Mouse (Mus musculus): ENCODE measurements around the gene Slc22a17. TPM values are rescaled to one million over a fixed set of nuclear protein-coding genes. Genes with fewer than 3 reads are reported as not detected.

Slc22a17 gene
- polyA plus RNA-seq, 1 experiment from 2014 or later: 34.1 TPM

- Histone ChIP-seq H3K9me3 (no peaks in the 10 kb centered on the region), H3K4me3 (peak overlapping the region; percentile 97), H3K4me2 (peak overlapping the region; percentile 48), H3K9ac (peak overlapping the region; percentile 97), H3K4me1 (peaks cover 12% of the 10 kb centered on the region), H3K36me3 (peaks cover 33% of the 10 kb centered on the region), H3K27ac (peak overlapping the region; percentile 95), H3K27me3 (no peaks in the 10 kb centered on the region)
- ATAC-seq (ENCODE audit: borderline replicate concordance, extremely low read depth, low FRiP score, low TSS enrichment): peak; percentile 99
- WGBS: under 1% methylated on average over 38 of the region's 38 CpGs
Observed at GRCm38 (mm10) chr14:54893651-54894181, 19.2 kb downstream of the Slc22a17 start.

DNA sequence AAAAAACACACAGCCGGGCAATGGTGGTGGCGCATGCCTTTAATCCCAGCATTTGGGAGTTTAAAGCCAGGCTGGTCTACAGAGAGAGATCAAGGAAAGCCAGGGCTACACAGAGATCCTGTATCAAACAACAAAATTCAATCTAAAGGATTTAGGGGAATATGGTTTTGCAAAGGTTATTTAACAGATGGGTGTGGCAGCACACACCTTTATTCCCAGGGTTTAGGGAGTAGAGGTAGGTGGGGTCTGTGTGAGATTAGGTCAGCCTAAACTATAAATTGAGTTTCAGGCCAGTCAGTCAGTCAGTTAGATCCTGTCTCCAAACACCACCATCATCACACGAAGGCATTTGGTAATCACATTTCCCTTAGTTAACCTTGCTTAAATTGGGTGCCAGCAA lies 20.7 kb downstream of the Slc22a17 start, which contains the start of gene Pabpn1:
TSS of gene Pabpn1 (plus strand) at position 301 of the 400 bp plus-strand sequence.
- peak within 1 kb of the TSS; percentile 97 for H3K4me3 ChIP-seq
- no peaks in the 10 kb centered on the region for H3K27me3 ChIP-seq
- peaks cover 12% of the 10 kb centered on the region for H3K4me1 ChIP-seq
- no peak for ATAC-seq (ENCODE audit: borderline replicate concordance, extremely low read depth, low FRiP score, low TSS enrichment)
- peaks cover 18% of the 10 kb centered on the region for H3K36me3 ChIP-seq
- H3K9ac ChIP-seq: 0 out of 2 replicates have a peak within 1 kb of the TSS, but pooled peaks have one; percentile 24
- WGBS: 90% methylated on average over 3 of the region's 3 CpGs
- H3K27ac ChIP-seq: peak within 1 kb of the TSS; percentile 74
- H3K4me2 ChIP-seq: peak within 1 kb of the TSS; percentile 48
- no peaks in the 10 kb centered on the region for H3K9me3 ChIP-seq

DNA sequence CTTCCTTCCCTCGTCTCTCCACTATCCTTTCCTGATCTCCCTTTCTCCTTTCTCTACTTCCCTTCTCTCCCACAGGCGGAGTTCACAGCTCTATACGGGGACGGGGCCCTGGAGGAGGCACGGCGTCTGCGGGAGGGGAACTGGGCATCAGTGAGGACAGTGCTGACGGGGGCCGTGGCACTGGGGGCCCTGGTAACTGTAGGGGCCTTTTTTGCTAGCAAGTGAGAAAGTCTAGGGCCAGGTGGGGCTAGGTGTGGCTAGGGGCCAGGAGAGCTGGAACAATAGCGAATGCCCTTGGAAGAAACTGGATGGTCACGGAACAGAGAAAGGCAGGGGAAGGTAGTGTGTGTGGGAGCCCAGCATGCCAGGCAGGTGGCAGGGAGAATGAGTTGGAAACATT lies 27.6 kb downstream of the Slc22a17 start:
- no peak overlapping the region for H3K27ac ChIP-seq

GRCm38 (mm10) chr14:54884022-54884712 lies 28.8 kb downstream of the Slc22a17 start:
- ATAC-seq (ENCODE audit: borderline replicate concordance, extremely low read depth, low FRiP score, low TSS enrichment): no peak; the same call in 1 of the 2 replicates
- Histone ChIP-seq H3K4me2 (peak overlapping the region; percentile 64), H3K9ac (peak overlapping the region; percentile 84), H3K4me3 (peak overlapping the region; percentile 71), H3K27me3 (no peaks in the 10 kb centered on the region), H3K36me3 (peaks cover 11% of the 10 kb centered on the region), H3K9me3 (no peaks in the 10 kb centered on the region), H3K27ac (peak overlapping the region; percentile 98), H3K4me1 (peaks cover 18% of the 10 kb centered on the region)
- 13% methylated on average over 21 of the region's 21 CpGs for WGBS

More for the DNA sequence above, 27.6 kb downstream of the Slc22a17 start:
- H3K4me3 ChIP-seq: no peak overlapping the region
- H3K9ac ChIP-seq: no peak overlapping the region
- 79% methylated on average over 11 of the region's 11 CpGs for whole genome bisulfite sequencing
- peak overlapping the region; percentile 64 for H3K4me2 ChIP-seq
- H3K4me1 ChIP-seq: peaks cover 18% of the 10 kb centered on the region
- no peaks in the 10 kb centered on the region for H3K9me3 ChIP-seq
- no peaks in the 10 kb centered on the region for H3K27me3 ChIP-seq
- ATAC-seq (ENCODE audit: borderline replicate concordance, extremely low read depth, low FRiP score, low TSS enrichment): no peak
- H3K36me3 ChIP-seq: peaks cover 11% of the 10 kb centered on the region

DNA sequence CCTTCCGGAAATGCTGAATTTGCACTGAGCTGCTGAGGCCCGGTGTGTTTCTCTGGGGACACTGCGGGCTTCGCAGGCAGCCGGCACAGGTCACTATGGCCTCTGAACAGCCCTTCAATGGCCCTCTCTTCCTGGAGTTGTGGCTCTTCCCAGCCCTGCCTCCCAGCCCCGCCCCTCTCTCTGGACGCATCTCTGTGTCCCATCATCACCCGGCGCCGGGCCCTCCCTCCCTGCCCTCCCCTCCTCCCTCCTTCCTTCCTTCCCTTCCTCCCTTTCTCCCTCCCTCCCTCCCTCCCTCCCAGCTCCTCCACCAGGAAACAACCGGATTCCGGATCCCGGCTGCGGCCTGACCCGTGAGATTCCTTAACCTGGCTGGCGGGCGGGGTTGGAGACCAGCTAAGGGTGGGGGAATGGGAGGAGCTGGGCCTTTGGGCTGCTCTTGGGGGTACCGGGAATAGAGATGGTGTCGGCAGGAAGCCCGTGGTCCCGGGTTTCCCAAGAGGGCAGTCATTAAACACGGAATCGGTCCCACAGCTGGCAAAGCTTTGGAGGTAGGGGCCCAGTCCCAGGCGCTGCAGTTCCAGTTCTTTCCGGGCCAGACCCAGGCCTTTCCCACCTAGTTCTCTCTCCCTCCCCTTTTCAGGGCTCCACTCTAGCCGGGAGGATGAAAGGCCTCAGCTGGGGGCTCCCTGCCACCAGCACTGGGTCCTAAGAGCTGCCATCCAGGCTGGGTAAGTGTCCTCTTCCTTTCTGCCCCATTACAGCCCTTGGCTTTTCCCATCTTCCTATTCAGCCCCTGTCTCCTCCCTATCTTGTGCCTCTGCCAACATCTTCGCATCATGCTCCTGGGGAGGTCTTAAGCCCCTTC lies 29.5 kb downstream of the Slc22a17 start, which contains the start of the genes Bcl2l2 and Gm20521:
TSS of gene Bcl2l2 (plus strand) at position 224 of the 868 bp plus-strand sequence.
TSS of gene Gm20521 (plus strand) at position 288 of the 868 bp plus-strand sequence.
- under 1% methylated on average over 27 of the region's 27 CpGs for WGBS
- Histone ChIP-seq H3K27ac (peak within 1 kb of the TSS; percentile 98), H3K27me3 (peaks cover 6% of the 10 kb centered on the region; the same call in 1 of the 2 replicates), H3K4me2 (peak within 1 kb of the TSS; percentile 64), H3K36me3 (peaks cover 11% of the 10 kb centered on the region), H3K9me3 (no peaks in the 10 kb centered on the region), H3K4me1 (peaks cover 18% of the 10 kb centered on the region), H3K9ac (peak within 1 kb of the TSS; percentile 84), H3K4me3 (peak within 1 kb of the TSS; percentile 71)
- ATAC-seq (ENCODE audit: borderline replicate concordance, extremely low read depth, low FRiP score, low TSS enrichment): peak; percentile 90

- Histone ChIP-seq H3K4me1 (peaks cover 16% of the 10 kb centered on the region), H3K36me3 (no peaks in the 10 kb centered on the region), H3K9ac (peak within 1 kb of the TSS; percentile 46), H3K27ac (peak within 1 kb of the TSS; percentile 77), H3K27me3 (peaks cover 7% of the 10 kb centered on the region; the same call in 1 of the 2 replicates), H3K4me3 (peak within 1 kb of the TSS; percentile 52), H3K4me2 (peak within 1 kb of the TSS; percentile 100), H3K9me3 (no peaks in the 10 kb centered on the region)
- ATAC-seq (ENCODE audit: borderline replicate concordance, extremely low read depth, low FRiP score, low TSS enrichment): peak; percentile 75
- WGBS: 0% methylated on average over 51 of the region's 61 CpGs
Observed at GRCm38 (mm10) chr14:54877048-54877715, 35.8 kb downstream of the Slc22a17 start, which contains the start of gene Ppp1r3e. Gene Ppp1r3e (minus strand): TSS chr14:54877550.

DNA sequence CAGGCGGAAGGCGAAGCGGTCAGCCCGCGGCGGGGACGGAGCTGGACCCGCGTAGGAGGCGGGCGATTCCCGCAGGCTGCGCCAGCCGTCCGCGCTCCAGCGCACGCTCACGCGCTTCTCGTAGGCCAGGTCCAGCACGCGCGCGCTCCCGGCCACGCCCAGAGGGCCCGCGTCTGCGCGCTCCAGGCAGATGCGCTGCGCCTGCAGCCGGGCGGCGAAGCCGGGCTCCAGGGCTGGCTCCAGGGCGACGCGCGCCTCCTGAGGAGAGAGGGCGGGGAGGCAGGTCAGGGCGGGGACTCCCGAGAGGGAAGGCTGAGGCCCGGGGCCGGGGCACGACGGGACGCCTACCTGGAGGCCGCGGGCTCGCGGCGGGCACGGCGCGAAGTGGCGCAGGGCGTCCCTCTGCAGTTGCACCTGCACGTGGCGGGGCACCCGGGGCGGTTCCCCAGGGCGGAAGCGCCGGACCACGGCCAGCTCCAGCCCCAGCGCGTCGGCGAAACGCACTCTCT lies 36.3 kb downstream of the Slc22a17 start:
- peak overlapping the region; percentile 77 for H3K27ac ChIP-seq
- ATAC-seq (ENCODE audit: borderline replicate concordance, extremely low read depth, low FRiP score, low TSS enrichment): peak; percentile 92
- peaks cover 7% of the 10 kb centered on the region; the same call in 1 of the 2 replicates for H3K27me3 ChIP-seq
- H3K4me3 ChIP-seq: peak overlapping the region; percentile 52
- no peaks in the 10 kb centered on the region for H3K9me3 ChIP-seq
- H3K4me1 ChIP-seq: peaks cover 16% of the 10 kb centered on the region
- peak overlapping the region; percentile 100 for H3K4me2 ChIP-seq
- H3K9ac ChIP-seq: peak overlapping the region; percentile 46
- H3K36me3 ChIP-seq: no peaks in the 10 kb centered on the region
- under 1% methylated on average over 71 of the region's 72 CpGs for WGBS

DNA sequence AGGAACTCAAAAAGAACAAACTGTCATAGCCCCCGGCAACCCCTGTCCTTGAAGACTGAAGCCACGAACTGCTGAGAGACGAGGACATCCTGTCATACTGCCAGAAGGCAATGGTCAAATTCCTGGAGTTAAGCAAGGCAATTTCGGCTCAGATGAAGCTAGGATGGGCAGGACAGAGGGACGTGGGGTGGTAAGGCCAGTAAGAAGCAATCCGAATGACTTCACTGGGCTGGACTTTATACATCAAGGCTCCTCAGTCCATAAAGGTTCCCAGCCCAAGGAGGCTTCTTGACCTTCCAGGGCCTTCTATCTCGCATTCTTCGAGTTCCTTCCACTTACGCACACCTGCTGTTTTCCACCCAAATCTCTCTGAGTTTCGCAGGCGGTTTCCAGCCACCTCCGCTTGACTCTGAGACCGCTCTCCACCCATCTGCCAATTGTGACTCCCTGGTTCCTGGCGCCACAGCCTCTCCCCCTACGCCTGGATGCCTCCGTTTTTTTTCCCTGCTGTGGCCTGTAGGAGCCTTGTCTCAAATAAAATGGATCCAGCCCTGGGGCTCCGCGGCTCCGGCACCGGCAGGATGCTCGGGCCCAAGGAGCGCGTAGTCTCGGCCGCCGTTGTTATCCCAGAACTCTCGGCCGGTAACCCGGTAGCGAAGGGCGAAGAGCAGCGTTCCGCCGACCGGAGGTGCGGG lies 36.9 kb downstream of the Slc22a17 start:
- H3K27me3 ChIP-seq: peaks cover 7% of the 10 kb centered on the region; the same call in 1 of the 2 replicates
- peak overlapping the region; percentile 46 for H3K9ac ChIP-seq
- H3K4me2 ChIP-seq: peak overlapping the region; percentile 100
- ATAC-seq (ENCODE audit: borderline replicate concordance, extremely low read depth, low FRiP score, low TSS enrichment): no peak
- H3K9me3 ChIP-seq: no peaks in the 10 kb centered on the region
- peak overlapping the region; percentile 77 for H3K27ac ChIP-seq
- peak overlapping the region; percentile 52 for H3K4me3 ChIP-seq
- peaks cover 16% of the 10 kb centered on the region for H3K4me1 ChIP-seq
- H3K36me3 ChIP-seq: no peaks in the 10 kb centered on the region
- WGBS: 2% methylated on average over 36 of the region's 36 CpGs

DNA sequence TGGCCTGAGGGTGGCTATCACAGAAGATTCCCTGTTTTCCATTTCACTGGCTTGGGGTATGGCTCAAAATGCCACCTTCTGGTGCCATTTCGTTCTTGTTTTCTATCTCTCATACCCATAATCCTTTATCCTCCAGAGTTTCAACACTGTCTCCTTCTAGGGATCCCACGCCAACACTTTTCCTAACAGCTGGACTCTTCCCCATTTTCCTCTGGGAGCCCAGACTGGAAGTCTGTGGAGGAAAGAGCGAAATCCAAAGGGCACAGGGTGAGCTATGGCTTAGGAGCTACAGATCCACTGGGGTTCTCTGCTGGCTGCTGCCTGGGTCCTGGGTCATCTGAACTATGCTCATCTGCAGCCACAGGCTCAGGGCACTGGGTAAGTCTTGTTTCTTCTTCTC lies 38.8 kb downstream of the Slc22a17 start:
- 72% methylated on average over 3 of the region's 3 CpGs for WGBS
- no peak overlapping the region for H3K9ac ChIP-seq
- H3K4me1 ChIP-seq: peaks cover 16% of the 10 kb centered on the region
- no peak overlapping the region for H3K27ac ChIP-seq
- no peaks in the 10 kb centered on the region for H3K9me3 ChIP-seq
- no peaks in the 10 kb centered on the region for H3K36me3 ChIP-seq
- H3K4me2 ChIP-seq: no peak overlapping the region
- no peak overlapping the region for H3K4me3 ChIP-seq
- no peak for ATAC-seq (ENCODE audit: borderline replicate concordance, extremely low read depth, low FRiP score, low TSS enrichment)
- H3K27me3 ChIP-seq: peaks cover 7% of the 10 kb centered on the region; the same call in 1 of the 2 replicates

DNA sequence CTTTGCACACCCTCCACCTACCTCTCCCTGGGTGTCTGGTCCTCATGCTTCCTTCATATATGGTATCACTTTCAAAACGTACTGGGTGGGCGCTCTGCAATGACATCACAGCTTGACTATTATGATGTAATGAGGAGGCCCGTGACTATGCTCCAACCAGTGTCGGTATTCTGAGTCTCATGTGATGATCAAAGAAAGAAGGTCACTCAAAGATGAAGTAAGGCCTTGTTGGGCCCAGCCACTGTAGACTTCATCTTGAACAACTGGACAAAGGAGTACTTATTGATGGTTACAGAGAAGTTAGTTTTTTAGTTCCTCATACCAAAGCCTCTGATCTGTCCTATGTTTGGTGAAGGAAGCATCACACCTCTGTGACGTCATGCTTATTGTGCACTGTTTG lies 42.1 kb downstream of the Slc22a17 start, which contains the start of gene Homez:
TSS of gene Homez (minus strand) at position 101 of the 400 bp plus-strand sequence.
- no peak within 1 kb of the TSS for H3K9ac ChIP-seq
- WGBS: 89% methylated on average over 5 of the region's 5 CpGs
- H3K4me1 ChIP-seq: peaks cover 5% of the 10 kb centered on the region
- no peaks in the 10 kb centered on the region for H3K9me3 ChIP-seq
- no peaks in the 10 kb centered on the region for H3K27me3 ChIP-seq
- no peaks in the 10 kb centered on the region for H3K36me3 ChIP-seq
- no peak for ATAC-seq (ENCODE audit: borderline replicate concordance, extremely low read depth, low FRiP score, low TSS enrichment)
- H3K27ac ChIP-seq: no peak within 1 kb of the TSS
- no peak within 1 kb of the TSS for H3K4me2 ChIP-seq
- no peak within 1 kb of the TSS for H3K4me3 ChIP-seq
